Mouse (Mus musculus) spleen, adult 2 months (tissue): Measurements from ENCODE around the gene Btla.

Experiments used
- CTCF ChIP-seq: fragments of 200-500 bp; IDR thresholded peaks from 2 replicates; pipeline ENCODE4 v1.5.1; 2011; ENCODE audit warnings: mild to moderate bottlenecking, inconsistent platforms; ENCODE audit not compliant: insufficient read depth, insufficient read length, insufficient replicate concordance; ENCODE audit errors: extremely low read depth
- POLR2A ChIP-seq: fragments of 200-500 bp; IDR thresholded peaks from 2 replicates; pipeline ENCODE4 v1.6.1; 2011; ENCODE audit warnings: low read depth, low read length, inconsistent platforms

- TF ChIP-seq CTCF, result no peak
- no peak for TF ChIP-seq POLR2A
Observed at GRCm38 (mm10) chr16:45227002-45227401, 2.9 kb downstream of the Btla start.
